Mouse (Mus musculus) forebrain, embryonic 11.5 days (tissue): Measurements from ENCODE around the gene Pou2f3. TPM values are rescaled to one million over a fixed set of nuclear protein-coding genes. Genes with fewer than 3 reads are reported as not detected.

ENCODE experiments used
- ATAC-seq: fragments of 200-750 bp; cut with Nextera tagmentation; replicated peaks from 2 replicates; pipeline ENCODE4 v1.8.0; 2017; ENCODE audit warnings: moderate TSS enrichment; ENCODE audit not compliant: low FRiP score
- DNase-seq: peaks from one replicate; pipeline ENCODE4 v3.0.0-alpha.2; 2017; ENCODE audit warnings: low spot score
- H3K27ac ChIP-seq: fragments of 300-500 bp; sonication (generic); 2 replicates; pipeline ENCODE4 v1.5.1; 2014; ENCODE audit warnings: low read depth, low read length
- H3K27me3 ChIP-seq: fragments of 300-500 bp; sonication (generic); 2 replicates; pipeline ENCODE4 v1.6.1; 2014; ENCODE audit warnings: mild to moderate bottlenecking, low read length, mixed read lengths; ENCODE audit not compliant: control insufficient read depth, insufficient read depth
- H3K36me3 ChIP-seq: fragments of 300-500 bp; sonication (generic); 2 replicates; pipeline ENCODE4 v1.6.1; 2014; ENCODE audit warnings: mild to moderate bottlenecking, low read length, moderate library complexity, mixed read lengths; ENCODE audit not compliant: control insufficient read depth, insufficient read depth
- H3K4me1 ChIP-seq: fragments of 300-500 bp; sonication (generic); replicated peaks from 2 replicates; pipeline ENCODE4 v1.6.1; 2014; ENCODE audit warnings: low read length, mixed read lengths; ENCODE audit not compliant: control insufficient read depth, insufficient read depth
- H3K4me2 ChIP-seq: fragments of 300-500 bp; sonication (generic); 2 replicates; pipeline ENCODE4 v1.6.1; 2014; ENCODE audit warnings: low read depth, mild to moderate bottlenecking, low read length, moderate library complexity, mixed read lengths; ENCODE audit not compliant: severe bottlenecking
- H3K4me3 ChIP-seq: fragments of 300-500 bp; sonication (generic); 2 replicates; pipeline ENCODE4 v1.5.1; 2014; ENCODE audit warnings: low read depth, low read length
- H3K9ac ChIP-seq: fragments of 300-500 bp; sonication (generic); 2 replicates; pipeline ENCODE4 v1.6.1; 2014; ENCODE audit warnings: low read length
- H3K9me3 ChIP-seq: fragments of 300-500 bp; sonication (generic); 2 replicates; pipeline ENCODE4 v1.6.1; 2016; ENCODE audit warnings: low read length, mixed read lengths; ENCODE audit not compliant: control insufficient read depth
- WGBS: fragments of 180-500 bp; shearing (Covaris S2); extraction: QIAGEN DNeasy Blood & Tissue Kit; methylation state at CpG from one replicate; pipeline ENCODE4 v1.1.7; 2014; 5-methylcytosine and 5-hydroxymethylcytosine counted together
- polyA plus RNA-seq: library from polyadenylated mRNA; unstranded; fragments of >200 nt; fragmentation: Nextera tagmentation; extraction: Ambion mirVana; gene quantifications from 2 replicates; pipeline ENCODE4 v1.2.1, GENCODE M21; 2014

Pou2f3 gene
- polyA plus RNA-seq, 1 experiment from 2014 or later, result not detected

DNA sequence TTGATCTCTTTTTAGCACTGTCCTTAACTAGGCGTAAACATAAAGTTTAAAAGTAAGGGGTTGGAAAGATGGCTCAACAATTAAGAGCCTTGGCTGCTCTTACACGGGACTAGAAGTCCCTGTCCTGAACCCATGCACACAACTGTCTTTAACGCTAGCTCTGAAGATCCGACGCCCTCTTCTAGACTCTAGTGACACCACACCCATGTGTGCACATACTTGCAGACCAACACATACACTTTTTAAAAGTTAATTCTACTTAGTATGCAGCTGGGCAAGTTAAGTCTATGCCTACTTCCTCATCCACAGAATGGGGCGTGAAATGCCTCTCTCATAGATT, 93.2 kb downstream of the Pou2f3 start:
- Histone ChIP-seq H3K4me3 (no peak overlapping the region), H3K9ac (no peak overlapping the region), H3K27me3 (no peaks in the 10 kb centered on the region), H3K4me2 (peak overlapping the region; percentile 81; the same call in 1 of the 2 replicates), H3K9me3 (no peaks in the 10 kb centered on the region), H3K36me3 (no peaks in the 10 kb centered on the region), H3K27ac (no peak overlapping the region), H3K4me1 (peaks cover 6% of the 10 kb centered on the region)
- 83% methylated on average over 6 of the region's 6 CpGs for WGBS
- DNase-seq (peak; percentile 41), ATAC-seq (no peak)

DNA sequence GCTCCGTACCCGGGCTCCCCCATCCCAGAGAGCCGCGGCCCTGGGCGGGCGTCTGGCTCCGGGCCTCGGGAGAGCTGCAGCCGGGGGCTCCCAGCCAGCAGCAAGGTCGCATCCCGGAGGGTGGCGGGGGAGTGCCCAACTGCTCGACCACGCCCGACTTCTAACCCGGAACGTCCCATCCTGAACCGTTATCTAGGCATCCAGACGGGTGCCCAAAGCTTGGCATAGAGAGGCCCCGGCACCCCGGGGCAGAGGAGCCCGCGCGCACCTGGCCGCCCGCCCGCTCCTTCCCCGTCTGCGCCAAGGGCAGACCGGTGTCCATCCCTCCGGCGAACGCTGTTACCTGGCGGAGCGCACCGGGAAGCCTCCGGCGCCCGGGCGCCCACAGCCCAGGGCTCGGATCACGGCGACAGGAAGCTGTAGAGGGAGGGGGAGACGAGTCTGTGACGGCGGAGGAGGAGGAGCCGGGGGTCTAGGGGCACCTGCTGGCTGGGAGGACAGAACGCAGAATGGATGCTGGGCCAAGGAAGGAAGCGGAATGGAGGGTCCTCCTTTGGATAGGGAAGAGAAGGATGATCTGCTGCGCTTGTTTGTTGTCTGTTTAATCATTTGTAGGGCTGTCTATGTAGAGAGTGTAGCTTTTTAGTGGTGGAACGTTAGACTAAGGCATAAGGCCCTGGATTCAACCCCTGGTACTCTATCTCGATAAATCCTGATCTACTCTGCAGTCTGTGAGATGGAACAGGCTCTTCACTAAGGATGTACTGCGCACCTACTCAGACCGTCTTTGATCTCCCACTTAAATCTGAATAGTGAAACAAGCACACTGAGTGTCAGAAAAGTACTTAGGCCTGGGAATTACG, 93.8 kb downstream of the Pou2f3 start, which contains the start of gene Tmem136:
TSS of gene Tmem136 (minus strand) at position 437 of the 863 bp plus-strand sequence.
- Histone ChIP-seq H3K36me3 (no peaks in the 10 kb centered on the region; the same call in 1 of the 2 replicates), H3K4me2 (peak within 1 kb of the TSS; percentile 81), H3K9me3 (no peaks in the 10 kb centered on the region), H3K4me3 (peak within 1 kb of the TSS; percentile 76), H3K4me1 (peaks cover 6% of the 10 kb centered on the region), H3K9ac (peak within 1 kb of the TSS; percentile 88), H3K27me3 (no peaks in the 10 kb centered on the region), H3K27ac (no peak within 1 kb of the TSS)
- ATAC-seq (peak; percentile 89), DNase-seq (peak; percentile 84)
- WGBS, result 4% methylated on average over 55 of the region's 55 CpGs

GRCm38 (mm10) chr9:43115431-43116133, 94.6 kb downstream of the Pou2f3 start:
- ATAC-seq (no peak), DNase-seq (peak; percentile 35)
- Histone ChIP-seq H3K27ac (no peak overlapping the region), H3K9ac (peak overlapping the region; percentile 88), H3K4me3 (peak overlapping the region; percentile 76), H3K4me2 (peak overlapping the region; percentile 81), H3K27me3 (no peaks in the 10 kb centered on the region), H3K4me1 (peaks cover 6% of the 10 kb centered on the region), H3K9me3 (no peaks in the 10 kb centered on the region), H3K36me3 (no peaks in the 10 kb centered on the region; the same call in 1 of the 2 replicates)
- 12% methylated on average over 12 of the region's 12 CpGs for WGBS

- no peak for ATAC-seq
- 94% methylated on average over 4 of the region's 4 CpGs for WGBS
These were observed 95.3 kb downstream of the Pou2f3 start for GRCm38 (mm10) chr9:43114833-43115232.

GRCm38 (mm10) chr9:43110286-43110980, 99.7 kb downstream of the Pou2f3 start:
- H3K27me3 ChIP-seq, result no peaks in the 10 kb centered on the region
- 89% methylated on average over 8 of the region's 8 CpGs for WGBS

More at GRCm38 (mm10) chr9:43114833-43115232, 95.3 kb downstream of the Pou2f3 start:
- Histone ChIP-seq H3K9me3 (no peaks in the 10 kb centered on the region), H3K27me3 (no peaks in the 10 kb centered on the region), H3K4me3 (no peak overlapping the region), H3K36me3 (no peaks in the 10 kb centered on the region; the same call in 1 of the 2 replicates), H3K27ac (no peak overlapping the region), H3K9ac (no peak overlapping the region), H3K4me2 (no peak overlapping the region), H3K4me1 (peaks cover 6% of the 10 kb centered on the region)
- DNase-seq, result no peak

DNA sequence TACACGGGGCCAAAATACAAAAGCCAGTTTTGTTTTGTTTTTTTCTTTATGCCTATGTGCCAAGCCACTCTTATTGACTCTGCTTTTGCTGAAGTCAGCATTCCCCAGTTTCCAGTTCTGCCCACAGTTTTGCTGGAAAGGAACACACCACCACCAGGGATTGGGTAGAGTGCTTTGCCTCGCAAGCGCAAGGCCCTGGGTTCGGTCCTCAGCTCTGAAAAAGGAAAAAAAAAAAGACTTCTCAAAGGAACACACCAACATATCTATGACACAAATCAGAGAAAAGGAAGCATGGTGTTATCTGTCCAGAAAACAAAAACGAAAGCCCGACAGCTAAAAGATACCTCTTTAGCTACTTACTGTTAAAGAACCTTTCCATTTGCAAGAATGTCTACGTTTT, 101.0 kb downstream of the Pou2f3 start:
- no peak overlapping the region for H3K27ac ChIP-seq

More at GRCm38 (mm10) chr9:43110286-43110980, 99.7 kb downstream of the Pou2f3 start:
- H3K4me3 ChIP-seq, result no peak overlapping the region
- H3K4me1 ChIP-seq, result peaks cover 1% of the 10 kb centered on the region
- H3K36me3 ChIP-seq, result no peaks in the 10 kb centered on the region; the same call in 1 of the 2 replicates
- no peak overlapping the region for H3K27ac ChIP-seq
- no peak overlapping the region for H3K9ac ChIP-seq
- H3K9me3 ChIP-seq, result no peaks in the 10 kb centered on the region
- H3K4me2 ChIP-seq, result no peak overlapping the region
- DNase-seq (no peak), ATAC-seq (no peak)

DNA sequence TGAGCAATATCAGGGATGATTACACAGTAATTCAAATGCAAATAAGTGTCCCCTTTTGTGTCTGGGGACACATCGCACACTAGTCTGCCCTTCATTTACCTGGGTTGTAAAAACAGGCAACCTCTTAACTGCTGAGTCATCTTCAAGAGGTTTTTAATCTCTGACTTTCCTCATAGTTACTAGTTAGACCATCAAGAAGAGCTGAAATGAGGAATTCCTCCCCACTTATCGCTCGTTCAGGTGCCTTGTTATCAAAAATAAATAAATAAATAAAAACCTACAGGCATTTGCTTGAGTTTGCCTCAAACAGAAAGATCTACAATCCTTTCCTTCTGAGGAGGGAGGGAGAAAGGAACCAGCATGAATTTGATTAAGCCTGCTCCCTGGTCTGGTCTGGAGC, 101.4 kb downstream of the Pou2f3 start:
- no peak overlapping the region for H3K4me3 ChIP-seq

More for the DNA sequence above, 101.0 kb downstream of the Pou2f3 start:
- Histone ChIP-seq H3K4me1 (no peaks in the 10 kb centered on the region; the same call in 1 of the 2 replicates), H3K9me3 (no peaks in the 10 kb centered on the region), H3K27me3 (no peaks in the 10 kb centered on the region), H3K9ac (no peak overlapping the region), H3K4me3 (no peak overlapping the region), H3K4me2 (no peak overlapping the region), H3K36me3 (no peaks in the 10 kb centered on the region; the same call in 1 of the 2 replicates)
- 89% methylated on average over 7 of the region's 7 CpGs for WGBS
- DNase-seq, result no peak
- no peak for ATAC-seq

DNA sequence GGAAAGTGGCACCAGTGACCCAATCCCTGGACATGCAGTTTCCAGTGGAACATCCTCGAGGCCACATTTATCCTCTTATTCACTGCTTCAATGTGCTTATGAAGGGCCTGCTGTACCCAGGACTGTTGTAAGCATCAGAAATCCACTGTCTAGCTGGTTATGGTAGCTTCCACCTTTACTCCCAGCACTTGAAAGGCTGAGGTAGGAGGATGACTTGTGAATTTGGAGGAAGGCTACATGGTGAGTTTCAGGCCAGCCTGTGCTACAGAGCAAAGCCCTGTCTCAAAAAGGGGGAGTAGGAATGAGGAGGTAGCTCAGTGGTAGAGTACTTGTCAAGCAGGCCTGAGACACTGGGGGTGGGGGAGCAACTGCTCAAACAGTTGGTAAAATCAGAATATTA, 102.1 kb downstream of the Pou2f3 start:
- DNase-seq (no peak), ATAC-seq (no peak)
- no peak overlapping the region for H3K4me2 ChIP-seq
- WGBS, result 88% methylated on average over 1 of the region's 1 CpGs
- H3K27ac ChIP-seq, result no peak overlapping the region
- H3K4me1 ChIP-seq, result no peaks in the 10 kb centered on the region; the same call in 1 of the 2 replicates
- no peaks in the 10 kb centered on the region for H3K27me3 ChIP-seq
- H3K9me3 ChIP-seq, result no peaks in the 10 kb centered on the region
- no peak overlapping the region for H3K4me3 ChIP-seq
- H3K9ac ChIP-seq, result no peak overlapping the region
- H3K36me3 ChIP-seq, result no peaks in the 10 kb centered on the region; the same call in 1 of the 2 replicates

More for the DNA sequence above, 101.4 kb downstream of the Pou2f3 start:
- H3K4me2 ChIP-seq, result no peak overlapping the region
- WGBS, result 92% methylated on average over 3 of the region's 3 CpGs
- no peak overlapping the region for H3K9ac ChIP-seq
- H3K27ac ChIP-seq, result no peak overlapping the region
- ATAC-seq, result no peak
- DNase-seq, result no peak
- H3K27me3 ChIP-seq, result no peaks in the 10 kb centered on the region
- no peaks in the 10 kb centered on the region for H3K9me3 ChIP-seq
- no peaks in the 10 kb centered on the region; the same call in 1 of the 2 replicates for H3K36me3 ChIP-seq
- H3K4me1 ChIP-seq, result no peaks in the 10 kb centered on the region; the same call in 1 of the 2 replicates
